Mouse (Mus musculus): ENCODE measurements at regions not wholly inside any gene's neighbourhood (a gene's known extent, or its start where the extent isn't known, plus 50 kb on each side); places are given as distances from the start of the nearest gene placed in this dataset.

DNA sequence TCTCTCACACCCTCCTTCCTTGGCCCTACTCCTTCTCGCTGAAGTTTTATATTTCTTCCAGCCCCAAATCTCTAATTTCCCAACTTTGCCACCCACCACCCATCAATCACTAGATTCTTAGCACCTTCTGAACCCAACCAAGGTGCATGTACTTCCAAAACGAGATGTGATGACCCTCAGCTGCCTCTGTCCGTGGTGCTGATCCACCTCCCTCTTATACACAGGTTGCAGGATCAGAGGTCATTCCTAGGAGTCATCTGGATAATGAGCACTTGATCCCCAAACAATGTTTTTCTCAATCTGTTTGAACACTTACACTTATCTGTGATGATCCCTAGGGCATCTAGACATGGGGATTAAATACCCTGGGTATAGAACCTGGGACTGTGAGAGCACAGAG, 156.5 kb downstream of the Dhx35 start:
- no peaks in the 10 kb centered on the region for H3K4me1 ChIP-seq
- no peak overlapping the region for H3K9ac ChIP-seq
- no peaks in the 10 kb centered on the region for H3K9me3 ChIP-seq
- H3K4me2 ChIP-seq, result no peak overlapping the region
- H3K27ac ChIP-seq (replicated peaks), result no peak overlapping the region
- ATAC-seq (ENCODE audit: extremely low read depth, insufficient number of reproducible peaks, low FRiP score, low TSS enrichment), result no peak
- no peak overlapping the region for H3K4me3 ChIP-seq
- H3K36me3 ChIP-seq, result no peaks in the 10 kb centered on the region
- WGBS, result 33% methylated on average over 3 of the region's 3 CpGs
- H3K27me3 ChIP-seq (replicated peaks), result no peaks in the 10 kb centered on the region

DNA sequence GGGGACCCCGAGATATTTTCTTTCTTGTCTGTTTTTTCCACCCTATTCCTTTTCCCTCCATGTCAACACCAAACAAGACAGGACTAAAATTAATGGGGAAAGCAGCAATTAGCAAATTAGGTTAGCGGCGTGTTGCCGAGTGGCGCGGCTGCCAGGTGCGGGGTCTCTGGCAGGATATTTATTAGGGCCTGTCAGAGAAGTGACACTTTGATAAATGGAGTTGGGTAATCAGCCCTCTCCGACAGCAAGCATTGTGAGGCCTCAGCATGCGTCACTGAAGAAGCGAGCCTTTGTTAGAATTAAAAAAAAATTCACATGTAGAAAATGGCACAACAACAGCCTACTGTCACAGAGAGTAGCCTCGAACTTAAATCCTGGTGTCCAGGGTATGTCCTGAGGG, 162.3 kb downstream of the Dhx35 start:
- Histone ChIP-seq H3K27me3 (replicated peaks) (no peaks in the 10 kb centered on the region), H3K36me3 (no peaks in the 10 kb centered on the region), H3K9me3 (no peaks in the 10 kb centered on the region), H3K4me1 (no peaks in the 10 kb centered on the region), H3K27ac (replicated peaks) (no peak overlapping the region), H3K4me2 (no peak overlapping the region), H3K4me3 (no peak overlapping the region), H3K9ac (no peak overlapping the region)
- WGBS, result 71% methylated on average over 11 of the region's 11 CpGs
- no peak for ATAC-seq (ENCODE audit: extremely low read depth, insufficient number of reproducible peaks, low FRiP score, low TSS enrichment)

DNA sequence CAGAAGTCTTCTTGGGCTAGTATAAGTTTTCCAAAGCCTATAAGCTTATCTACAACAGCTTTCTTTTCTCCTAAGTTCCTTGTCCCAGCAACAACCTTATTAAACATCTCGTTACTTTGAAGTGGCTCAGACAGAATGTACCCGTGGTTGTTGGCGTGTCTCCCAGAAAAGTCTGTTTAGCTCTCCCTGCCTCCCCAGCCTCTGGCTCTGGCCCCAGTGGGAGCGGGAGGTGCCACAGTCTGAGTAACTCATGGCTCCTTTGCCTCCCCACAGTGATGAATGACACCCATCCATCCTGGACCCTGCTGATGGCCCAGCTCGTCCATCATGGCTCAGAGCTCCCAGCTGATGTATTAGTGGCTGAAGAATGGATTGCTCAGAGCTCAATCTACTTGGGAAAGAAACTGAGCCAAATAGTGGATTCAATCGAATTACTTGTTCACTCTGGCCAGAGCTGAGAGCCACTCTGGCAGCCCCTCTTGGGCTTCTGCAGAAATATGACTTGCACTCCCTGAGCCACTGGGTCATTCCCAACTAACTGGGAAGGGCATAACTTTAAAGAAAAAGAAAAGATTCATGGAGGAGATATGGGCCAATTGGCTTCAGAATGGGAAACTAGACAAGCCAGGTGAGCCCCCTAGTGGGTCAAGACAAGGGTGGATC, 170.5 kb downstream of the Dhx35 start:
- H3K27ac ChIP-seq (replicated peaks), result no peak overlapping the region
- H3K4me1 ChIP-seq, result no peaks in the 10 kb centered on the region
- no peaks in the 10 kb centered on the region for H3K27me3 ChIP-seq (replicated peaks)
- WGBS, result 53% methylated on average over 6 of the region's 6 CpGs
- no peaks in the 10 kb centered on the region for H3K36me3 ChIP-seq
- no peaks in the 10 kb centered on the region for H3K9me3 ChIP-seq
- H3K4me3 ChIP-seq, result no peak overlapping the region
- H3K9ac ChIP-seq, result no peak overlapping the region
- H3K4me2 ChIP-seq, result no peak overlapping the region
- ATAC-seq (ENCODE audit: extremely low read depth, insufficient number of reproducible peaks, low FRiP score, low TSS enrichment), result no peak

DNA sequence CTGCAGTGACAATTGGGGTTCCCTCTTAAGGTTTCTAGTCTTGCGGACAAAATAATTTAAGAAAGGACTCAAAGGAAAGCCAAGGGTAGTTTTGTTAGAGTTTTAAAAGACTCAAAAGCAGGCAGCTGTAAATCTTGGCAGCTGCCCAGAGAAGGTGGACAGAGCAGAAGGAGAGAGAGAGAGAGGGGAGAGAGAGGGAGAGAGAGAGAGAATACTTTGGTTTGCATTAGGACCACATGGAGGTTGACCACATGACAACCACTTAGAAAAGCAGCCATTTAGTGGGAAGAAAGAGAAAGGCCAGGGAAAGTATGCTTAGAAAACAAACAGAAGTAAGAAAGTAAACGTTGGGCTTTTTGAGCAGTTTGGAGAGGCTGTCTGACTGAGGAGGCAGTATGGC, 177.6 kb downstream of the Dhx35 start:
- ATAC-seq (ENCODE audit: extremely low read depth, insufficient number of reproducible peaks, low FRiP score, low TSS enrichment), result no peak
- Histone ChIP-seq H3K36me3 (no peaks in the 10 kb centered on the region), H3K4me3 (no peak overlapping the region), H3K9ac (no peak overlapping the region), H3K27ac (replicated peaks) (no peak overlapping the region), H3K27me3 (replicated peaks) (no peaks in the 10 kb centered on the region), H3K4me2 (no peak overlapping the region), H3K4me1 (no peaks in the 10 kb centered on the region), H3K9me3 (no peaks in the 10 kb centered on the region)
- 54% methylated on average over 2 of the region's 2 CpGs for WGBS

DNA sequence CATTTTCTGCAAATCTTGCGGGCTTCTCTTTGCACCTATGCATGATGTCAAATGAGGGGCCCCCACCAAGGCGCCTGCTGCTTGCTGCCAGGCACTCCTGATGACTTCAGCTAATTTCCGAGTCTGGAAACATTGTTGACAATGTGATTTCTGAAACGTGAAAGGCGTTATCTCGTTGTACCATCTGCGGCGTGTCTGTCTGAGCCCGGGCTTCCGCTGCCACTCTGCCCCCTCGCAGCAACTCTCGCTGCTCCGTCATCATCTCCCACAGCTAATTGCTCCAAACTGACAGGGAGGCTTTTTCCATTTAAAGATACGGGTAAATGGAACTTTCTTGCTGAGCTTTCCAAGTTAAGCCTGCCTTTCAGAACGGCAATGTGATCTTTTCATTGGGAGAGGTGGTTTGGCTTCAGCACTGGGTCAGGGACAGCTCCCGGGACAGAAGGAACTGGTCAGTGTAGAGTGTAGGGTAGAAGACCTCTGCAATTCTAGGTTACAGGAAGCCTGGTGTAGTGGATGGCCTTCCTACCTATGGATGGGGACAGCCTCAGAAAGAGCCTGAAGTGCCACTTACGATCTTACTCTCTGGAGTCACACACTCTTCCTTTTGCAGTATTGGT, 191.0 kb downstream of the Dhx35 start:
- no peak overlapping the region for H3K27ac ChIP-seq (replicated peaks)
- H3K4me2 ChIP-seq, result no peak overlapping the region
- no peak for ATAC-seq (ENCODE audit: extremely low read depth, insufficient number of reproducible peaks, low FRiP score, low TSS enrichment)
- no peaks in the 10 kb centered on the region for H3K27me3 ChIP-seq (replicated peaks)
- no peaks in the 10 kb centered on the region for H3K9me3 ChIP-seq
- no peak overlapping the region for H3K9ac ChIP-seq
- no peaks in the 10 kb centered on the region for H3K36me3 ChIP-seq
- H3K4me3 ChIP-seq, result no peak overlapping the region
- WGBS, result 61% methylated on average over 17 of the region's 17 CpGs
- no peaks in the 10 kb centered on the region for H3K4me1 ChIP-seq

DNA sequence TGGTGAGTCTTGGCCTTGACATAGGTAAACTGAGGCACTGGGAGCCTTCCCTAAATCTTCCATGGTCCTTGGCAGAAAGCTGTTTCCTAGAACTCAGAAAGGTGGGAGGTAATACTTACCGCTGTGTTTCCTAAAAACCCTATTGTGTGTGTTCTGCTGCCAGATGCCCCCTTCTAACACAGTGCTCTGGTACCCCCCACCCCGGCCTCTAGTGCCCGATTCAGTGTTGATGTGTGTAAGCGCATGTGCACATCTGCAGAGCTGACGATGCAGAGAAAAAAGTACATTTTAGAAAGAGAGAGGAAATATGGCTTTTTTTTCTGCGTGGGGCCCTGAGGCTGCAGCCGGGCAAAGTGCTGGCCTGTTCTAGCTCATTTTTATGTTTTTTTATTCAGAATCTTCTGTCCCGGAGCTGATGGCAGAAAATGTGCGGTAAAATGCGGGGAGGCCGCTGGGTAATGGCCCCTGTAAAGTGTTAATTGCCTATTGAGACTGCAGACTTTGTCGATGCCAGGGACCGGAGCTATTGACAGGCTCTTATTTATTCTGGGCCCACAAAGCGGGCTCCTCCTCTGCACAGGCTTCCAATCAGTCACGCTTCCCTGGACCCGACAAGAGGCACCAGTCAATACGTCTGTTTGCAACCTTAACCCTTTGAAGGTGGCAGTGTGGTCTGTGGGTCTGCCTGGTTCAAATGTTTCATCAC, 208.0 kb downstream of the Dhx35 start:
- H3K9me3 ChIP-seq, result no peaks in the 10 kb centered on the region
- H3K4me3 ChIP-seq, result no peak overlapping the region
- WGBS, result 59% methylated on average over 17 of the region's 17 CpGs
- H3K9ac ChIP-seq, result no peak overlapping the region
- H3K27me3 ChIP-seq (replicated peaks), result no peaks in the 10 kb centered on the region
- no peaks in the 10 kb centered on the region for H3K36me3 ChIP-seq
- H3K4me2 ChIP-seq, result no peak overlapping the region
- H3K27ac ChIP-seq (replicated peaks), result no peak overlapping the region
- ATAC-seq (ENCODE audit: extremely low read depth, insufficient number of reproducible peaks, low FRiP score, low TSS enrichment), result no peak
- H3K4me1 ChIP-seq, result no peaks in the 10 kb centered on the region

DNA sequence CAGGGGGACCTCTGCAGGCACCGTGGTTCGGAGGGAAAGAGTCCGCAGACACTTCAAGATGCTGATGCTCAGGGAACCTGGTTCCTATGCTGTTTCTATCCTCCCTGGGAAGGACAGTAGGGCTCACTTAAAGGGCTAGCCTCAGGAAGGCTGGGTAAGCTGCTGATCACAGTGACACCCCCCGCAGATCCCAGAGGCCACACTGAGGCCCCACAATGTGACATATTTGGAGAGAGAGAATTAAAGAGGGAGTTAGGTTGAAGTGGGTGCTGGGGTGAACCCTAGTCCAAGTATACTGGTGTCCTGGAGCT, 208.5 kb downstream of the Dhx35 start:
- WGBS, result 69% methylated on average over 4 of the region's 4 CpGs
- no peaks in the 10 kb centered on the region for H3K9me3 ChIP-seq

DNA sequence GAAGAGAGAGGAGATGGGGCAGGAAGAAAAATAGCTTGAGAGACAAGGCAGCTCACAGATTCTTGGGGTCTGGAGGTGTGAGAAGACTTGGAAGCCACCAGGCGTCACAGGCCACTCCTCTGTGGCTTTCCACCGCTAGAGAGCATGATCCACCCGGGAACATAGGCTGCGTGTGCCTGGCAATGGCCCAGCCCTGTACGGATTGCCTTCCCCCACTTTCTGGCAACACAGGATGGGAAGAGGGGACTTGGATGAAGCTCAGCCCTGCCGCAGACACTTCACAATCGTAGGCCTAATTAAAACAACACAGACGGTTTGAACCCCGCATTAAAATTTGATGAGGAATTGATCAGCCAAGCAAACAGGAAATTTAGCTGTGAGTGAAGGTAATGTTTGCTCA, 209.8 kb downstream of the Dhx35 start:
- WGBS, result 62% methylated on average over 9 of the region's 9 CpGs

More for the DNA sequence above, 208.5 kb downstream of the Dhx35 start:
- Histone ChIP-seq H3K9ac (no peak overlapping the region), H3K36me3 (no peaks in the 10 kb centered on the region), H3K27me3 (replicated peaks) (no peaks in the 10 kb centered on the region), H3K4me2 (no peak overlapping the region), H3K27ac (replicated peaks) (no peak overlapping the region), H3K4me1 (no peaks in the 10 kb centered on the region), H3K4me3 (no peak overlapping the region)
- ATAC-seq (ENCODE audit: extremely low read depth, insufficient number of reproducible peaks, low FRiP score, low TSS enrichment), result no peak

DNA sequence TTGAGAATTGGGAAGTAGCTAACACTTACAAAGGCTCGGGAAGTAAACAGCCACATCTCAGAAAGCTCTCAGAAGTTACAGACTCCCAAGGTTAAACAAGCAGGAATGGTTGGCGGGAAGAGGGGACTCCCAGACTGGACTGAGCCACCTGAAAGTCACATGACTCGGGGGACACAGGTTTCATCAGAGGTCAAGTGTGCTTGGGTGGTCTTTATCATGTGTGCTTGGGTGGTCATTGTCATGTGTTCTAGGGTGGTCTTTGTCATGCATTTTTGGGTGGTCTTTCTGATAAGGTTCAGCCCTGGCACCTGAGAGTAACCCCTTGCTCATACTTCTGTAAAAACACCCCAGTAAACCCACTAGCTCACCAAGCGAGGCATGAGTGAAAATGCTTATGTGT, 218.1 kb downstream of the Dhx35 start:
- H3K36me3 ChIP-seq, result no peaks in the 10 kb centered on the region
- H3K9me3 ChIP-seq, result 0 out of 2 replicates have a peak, but pooled peaks cover 3% of the 10 kb centered on the region
- H3K27ac ChIP-seq (replicated peaks), result no peak overlapping the region
- no peaks in the 10 kb centered on the region; the same call in 1 of the 2 replicates for H3K27me3 ChIP-seq (replicated peaks)
- no peak overlapping the region for H3K9ac ChIP-seq
- ATAC-seq (ENCODE audit: extremely low read depth, insufficient number of reproducible peaks, low FRiP score, low TSS enrichment), result no peak
- WGBS, result 74% methylated on average over 4 of the region's 4 CpGs
- H3K4me3 ChIP-seq, result no peak overlapping the region
- H3K4me2 ChIP-seq, result no peak overlapping the region
- H3K4me1 ChIP-seq, result no peaks in the 10 kb centered on the region

More for the DNA sequence above, 209.8 kb downstream of the Dhx35 start:
- Histone ChIP-seq H3K4me2 (no peak overlapping the region), H3K9me3 (no peaks in the 10 kb centered on the region), H3K36me3 (no peaks in the 10 kb centered on the region), H3K4me3 (no peak overlapping the region), H3K9ac (no peak overlapping the region), H3K27ac (replicated peaks) (no peak overlapping the region), H3K4me1 (no peaks in the 10 kb centered on the region), H3K27me3 (replicated peaks) (no peaks in the 10 kb centered on the region)
- no peak for ATAC-seq (ENCODE audit: extremely low read depth, insufficient number of reproducible peaks, low FRiP score, low TSS enrichment)

DNA sequence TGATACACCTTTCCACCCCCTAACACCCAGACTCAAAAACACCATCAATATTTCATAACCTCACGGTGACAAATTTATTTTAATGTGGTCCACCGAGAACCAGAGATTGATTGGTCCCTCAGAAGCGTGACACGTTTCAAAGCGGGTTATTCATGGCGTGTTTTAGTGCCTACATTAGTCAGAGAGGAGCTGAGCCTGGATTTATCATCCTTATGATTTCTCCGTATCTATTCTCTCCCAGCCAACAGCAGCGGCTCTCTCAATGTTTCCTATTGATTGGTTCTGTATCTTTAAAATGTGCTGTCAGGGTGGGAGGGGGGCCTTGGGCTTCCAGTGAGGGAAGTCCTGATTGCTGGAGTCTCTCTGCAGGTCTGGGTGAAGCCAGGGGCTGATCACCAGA, 219.9 kb downstream of the Dhx35 start:
- Histone ChIP-seq H3K4me3 (no peak overlapping the region), H3K27me3 (replicated peaks) (no peaks in the 10 kb centered on the region; the same call in 1 of the 2 replicates), H3K9me3 (0 out of 2 replicates have a peak, but pooled peaks cover 3% of the 10 kb centered on the region), H3K4me2 (no peak overlapping the region), H3K4me1 (peaks cover 1% of the 10 kb centered on the region; the same call in 1 of the 2 replicates), H3K9ac (no peak overlapping the region), H3K36me3 (no peaks in the 10 kb centered on the region), H3K27ac (replicated peaks) (no peak overlapping the region)
- ATAC-seq (ENCODE audit: extremely low read depth, insufficient number of reproducible peaks, low FRiP score, low TSS enrichment), result no peak
- 72% methylated on average over 8 of the region's 8 CpGs for WGBS

DNA sequence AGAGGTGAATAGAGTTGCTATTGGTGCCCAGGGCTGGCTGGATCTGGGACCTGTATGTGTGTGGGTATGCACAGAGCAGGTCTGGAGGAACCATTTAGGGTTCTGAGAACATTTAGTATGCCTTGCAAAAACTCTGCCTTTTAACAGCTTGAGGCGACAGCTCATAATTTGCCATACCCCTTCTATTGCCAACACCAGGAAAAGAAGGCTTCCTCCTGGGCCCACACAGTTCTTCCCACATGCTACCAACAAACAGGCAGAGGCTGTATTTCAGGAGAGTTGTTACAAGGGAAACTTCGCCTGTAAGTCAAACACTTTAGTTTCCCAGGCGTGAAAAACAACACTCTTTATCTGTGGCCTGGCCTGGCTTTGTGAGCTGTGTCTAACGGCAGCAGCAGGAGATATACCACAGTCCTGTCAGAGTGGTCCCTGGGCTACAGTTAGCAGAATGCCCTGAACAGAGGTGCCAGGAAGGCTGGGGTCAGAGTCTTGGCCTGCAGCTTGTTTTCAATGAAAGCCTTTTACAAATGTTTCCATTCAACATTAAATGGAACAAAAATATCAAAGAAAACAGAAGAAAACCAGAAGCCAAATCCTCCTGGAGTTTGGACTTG, 225.4 kb downstream of the Dhx35 start:
- Histone ChIP-seq H3K27ac (replicated peaks) (peak overlapping the region; percentile 82), H3K9me3 (no peaks in the 10 kb centered on the region), H3K36me3 (no peaks in the 10 kb centered on the region), H3K27me3 (replicated peaks) (no peaks in the 10 kb centered on the region; the same call in 1 of the 2 replicates), H3K4me1 (peaks cover 22% of the 10 kb centered on the region), H3K9ac (no peak overlapping the region), H3K4me3 (no peak overlapping the region), H3K4me2 (no peak overlapping the region)
- 29% methylated on average over 4 of the region's 4 CpGs for whole genome bisulfite sequencing
- ATAC-seq (ENCODE audit: extremely low read depth, insufficient number of reproducible peaks, low FRiP score, low TSS enrichment), result no peak
